Mouse (Mus musculus): ENCODE results near the gene Gucy2d.

DNA sequence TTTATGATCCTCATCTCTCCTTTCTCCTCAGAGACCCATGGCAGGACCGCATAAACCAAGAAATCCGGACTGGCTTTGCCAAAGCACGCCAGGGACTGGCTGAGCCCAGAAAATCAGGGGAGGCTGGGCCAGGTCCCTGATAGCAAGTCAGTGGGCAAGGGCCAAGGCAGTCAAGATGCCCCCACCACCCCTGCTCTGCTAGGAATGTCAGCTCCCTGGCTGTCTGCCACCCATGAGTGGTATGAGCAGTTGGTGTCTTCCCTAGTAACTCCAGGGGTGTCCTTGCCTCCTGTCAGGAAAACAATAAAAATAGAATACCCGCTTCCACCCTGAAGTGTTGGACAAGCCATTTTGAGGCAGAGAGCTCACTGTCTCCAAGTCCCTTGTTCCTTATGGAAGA lies 36.9 kb downstream of the Gucy2d start:
- TF ChIP-seq CTCF (IDR thresholded peaks at IDR 0.05; ENCODE audit: insufficient read depth, low read depth, low read length) (no peak), POLR2A (IDR thresholded peaks at IDR 0.05; ENCODE audit: insufficient read depth, low read depth, low read length) (no peak)
